In the genomic region with DNA sequence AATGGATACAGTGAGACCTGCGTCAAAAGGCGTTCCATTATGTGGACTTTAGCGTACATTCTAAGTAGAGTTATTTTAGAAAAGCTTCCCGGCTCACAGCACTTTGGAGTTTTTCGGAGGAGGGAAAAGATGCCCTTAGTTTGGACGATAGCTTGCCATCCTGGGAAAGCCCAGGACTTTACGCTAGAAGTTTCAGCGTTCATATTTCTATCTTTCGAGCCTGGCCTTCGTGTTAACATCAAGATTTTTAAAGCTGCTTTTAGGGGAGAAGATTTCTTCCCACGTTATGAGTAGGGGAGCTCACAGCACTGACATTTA, we compare ENCODE assay signal across 8 mouse cellular contexts. TPM values are rescaled to one million over a fixed set of nuclear protein-coding genes. Genes with fewer than 3 reads are reported as not detected.
DNase-seq lines count a peak whose midpoint lies in the region; ATAC-seq and TF ChIP-seq lines count a peak whose summit lies in the region.

No protein-coding gene starts in this region.

- ATAC-seq in kidney, embryonic 14.5 days (ENCODE audit: low FRiP score, low TSS enrichment) = no peak
- ATAC-seq in hindbrain, embryonic 16.5 days = 0 out of 2 replicates have a peak, but pooled peaks have one; percentile 0
- no peak for ATAC-seq in midbrain, embryonic 14.5 days (ENCODE audit: low FRiP score, low TSS enrichment)

- peak overlapping the region; percentile 72 for H3K4me3 ChIP-seq in kidney, embryonic 14.5 days (ENCODE audit: low read length)
- peak overlapping the region; percentile 69 for H3K4me3 ChIP-seq in cortical plate, adult 2 months (ENCODE audit: insufficient read depth, low read length)
- H3K4me3 ChIP-seq in hindbrain, embryonic 16.5 days (ENCODE audit: low read length) = peak overlapping the region; percentile 88
- peak overlapping the region; percentile 77 for H3K4me3 ChIP-seq in midbrain, embryonic 14.5 days (replicated peaks; ENCODE audit: low read depth, low read length)

- no peaks in the 10 kb centered on the region for H3K9me3 ChIP-seq in kidney, embryonic 14.5 days (ENCODE audit: control insufficient read depth, low read length)
- no peaks in the 10 kb centered on the region for H3K9me3 ChIP-seq in hindbrain, embryonic 16.5 days (ENCODE audit: control insufficient read depth, low read length)
- no peaks in the 10 kb centered on the region for H3K9me3 ChIP-seq in midbrain, embryonic 14.5 days (ENCODE audit: control insufficient read depth, low read length)

- H3K27me3 ChIP-seq in kidney, embryonic 14.5 days (ENCODE audit: control insufficient read depth, insufficient read depth, low read length) = no peaks in the 10 kb centered on the region
- H3K27me3 ChIP-seq in hindbrain, embryonic 16.5 days (replicated peaks; ENCODE audit: control insufficient read depth, insufficient read depth, low read length) = no peaks in the 10 kb centered on the region
- no peaks in the 10 kb centered on the region for H3K27me3 ChIP-seq in midbrain, embryonic 14.5 days (ENCODE audit: control insufficient read depth, insufficient read depth, low read length)

- peak overlapping the region; percentile 71 for H3K4me2 ChIP-seq in kidney, embryonic 14.5 days (replicated peaks; ENCODE audit: low read depth, low read length)
- H3K4me2 ChIP-seq in hindbrain, embryonic 16.5 days (ENCODE audit: low read length) = peak overlapping the region; percentile 93
- H3K4me2 ChIP-seq in midbrain, embryonic 14.5 days (ENCODE audit: low read length) = peak overlapping the region; percentile 81

- TF ChIP-seq CTCF in cortical plate, adult 2 months (IDR thresholded peaks at IDR 0.05; ENCODE audit: extremely low read depth, insufficient read depth, low read length) = no peak

- H3K9ac ChIP-seq in kidney, embryonic 14.5 days (ENCODE audit: low read depth, low read length) = peak overlapping the region; percentile 58
- peak overlapping the region; percentile 54 for H3K9ac ChIP-seq in hindbrain, embryonic 16.5 days (ENCODE audit: low read depth, low read length)
- H3K9ac ChIP-seq in midbrain, embryonic 14.5 days (replicated peaks; ENCODE audit: low read length) = peak overlapping the region; percentile 48

- intact Hi-C loops in gastrocnemius, postnatal 36 days (cut with DNase I) = loop anchor here (5.0 kb wide), 1 partner anchor 48 kb away; no protein-coding TSS in a partner anchor

- H3K27ac ChIP-seq in kidney, embryonic 14.5 days (ENCODE audit: low read depth, low read length) = no peak overlapping the region
- H3K27ac ChIP-seq in cortical plate, adult 2 months (ENCODE audit: insufficient read depth, low read length) = no peak overlapping the region
- no peak overlapping the region for H3K27ac ChIP-seq in hindbrain, embryonic 16.5 days (ENCODE audit: low read depth, low read length)
- H3K27ac ChIP-seq in midbrain, embryonic 14.5 days (replicated peaks; ENCODE audit: low read depth, low read length) = peak overlapping the region; percentile 37; the same call in 1 of the 2 replicates

- 1% methylated on average over 11 of the region's 11 CpGs for WGBS in kidney, embryonic 14.5 days
- WGBS in hindbrain, embryonic 16.5 days = 1% methylated on average over 11 of the region's 11 CpGs
- WGBS in midbrain, embryonic 14.5 days = under 1% methylated on average over 11 of the region's 11 CpGs

- no peak for TF ChIP-seq POLR2A in cortical plate, adult 2 months (IDR thresholded peaks at IDR 0.05; ENCODE audit: extremely low read depth, insufficient read depth, low read length)

- H3K4me1 ChIP-seq in kidney, embryonic 14.5 days (ENCODE audit: control insufficient read depth, insufficient read depth, low read length) = no peaks in the 10 kb centered on the region
- H3K4me1 ChIP-seq in cortical plate, adult 2 months (ENCODE audit: control insufficient read depth, insufficient read depth, low read length) = no peaks in the 10 kb centered on the region
- H3K4me1 ChIP-seq in hindbrain, embryonic 16.5 days (ENCODE audit: control insufficient read depth, insufficient read depth, low read depth, low read length) = no peaks in the 10 kb centered on the region
- H3K4me1 ChIP-seq in midbrain, embryonic 14.5 days (ENCODE audit: control insufficient read depth, insufficient read depth, low read length) = no peaks in the 10 kb centered on the region

- no peak for DNase-seq in kidney, adult 11 months
- no peak for DNase-seq in midbrain, embryonic 14.5 days
- no peak for DNase-seq in right cerebral cortex, postnatal 10 days (ENCODE audit: low spot score in 2 of 2)
- no peak for DNase-seq in gastrocnemius, postnatal 36 days
- DNase-seq in frontal cortex, postnatal 25 days (ENCODE audit: low spot score in 2 of 2) = no peak

- H3K36me3 ChIP-seq in kidney, embryonic 14.5 days (ENCODE audit: control insufficient read depth, insufficient read depth, low read length) = no peaks in the 10 kb centered on the region
- no peaks in the 10 kb centered on the region for H3K36me3 ChIP-seq in hindbrain, embryonic 16.5 days (ENCODE audit: control insufficient read depth, insufficient read depth, low read length)
- H3K36me3 ChIP-seq in midbrain, embryonic 14.5 days (ENCODE audit: control insufficient read depth, insufficient read depth, low read length) = no peaks in the 10 kb centered on the region

RNA-seq across cellular contexts. Expression of a gene that starts 0.9 kb away (rescaled TPM):
- 0.21 and 0.55 TPM in 2 replicates for polyA plus RNA-seq in kidney, embryonic 14.5 days (2014; fragmentation: Nextera tagmentation; extraction: Ambion mirVana)
- polyA plus RNA-seq in cortical plate, adult 2 months (2012; rRNA removed) = 1.0 and 1.3 TPM in 2 replicates
- 1.8 and 2.3 TPM in 2 replicates for polyA plus RNA-seq in hindbrain, embryonic 16.5 days (2015; fragmentation: Nextera tagmentation; extraction: Ambion mirVana)
- 0.94 and 1.1 TPM in 2 replicates for polyA plus RNA-seq in midbrain, embryonic 14.5 days (2014; fragmentation: Nextera tagmentation; extraction: Ambion mirVana)
- total RNA-seq in gastrocnemius, postnatal 36 days (2021) = 10 to 100 TPM; 17.1 to 18.3 TPM

RNA-seq across cellular contexts. Expression of a gene that starts 7.4 kb away (rescaled TPM):
- polyA plus RNA-seq in kidney, embryonic 14.5 days (2014; fragmentation: Nextera tagmentation; extraction: Ambion mirVana) = not detected in 2 replicates
- 0.36 TPM in 1 of 2 replicates, not detected in the other for polyA plus RNA-seq in cortical plate, adult 2 months (2012; rRNA removed)
- polyA plus RNA-seq in hindbrain, embryonic 16.5 days (2015; fragmentation: Nextera tagmentation; extraction: Ambion mirVana) = not detected in 2 replicates
- polyA plus RNA-seq in midbrain, embryonic 14.5 days (2014; fragmentation: Nextera tagmentation; extraction: Ambion mirVana) = not detected in 2 replicates
- total RNA-seq in gastrocnemius, postnatal 36 days (2021) = not detected

RNA-seq across cellular contexts. Expression of a gene that starts 46.7 kb away (rescaled TPM):
- polyA plus RNA-seq in kidney, embryonic 14.5 days (2014; fragmentation: Nextera tagmentation; extraction: Ambion mirVana) = 9.8 and 11.3 TPM in 2 replicates
- polyA plus RNA-seq in cortical plate, adult 2 months (2012; rRNA removed) = 14.0 and 17.8 TPM in 2 replicates
- 18.1 and 22.8 TPM in 2 replicates for polyA plus RNA-seq in hindbrain, embryonic 16.5 days (2015; fragmentation: Nextera tagmentation; extraction: Ambion mirVana)
- polyA plus RNA-seq in midbrain, embryonic 14.5 days (2014; fragmentation: Nextera tagmentation; extraction: Ambion mirVana) = 20.5 and 20.8 TPM in 2 replicates
- total RNA-seq in gastrocnemius, postnatal 36 days (2021) = 10 to 100 TPM; 17.2 to 17.3 TPM

RNA-seq across cellular contexts. Expression of a gene that starts 47.5 kb away (rescaled TPM):
- polyA plus RNA-seq in kidney, embryonic 14.5 days (2014; fragmentation: Nextera tagmentation; extraction: Ambion mirVana) = 10.7 and 12.5 TPM in 2 replicates
- 10.5 and 10.8 TPM in 2 replicates for polyA plus RNA-seq in cortical plate, adult 2 months (2012; rRNA removed)
- 2.3 and 3.4 TPM in 2 replicates for polyA plus RNA-seq in hindbrain, embryonic 16.5 days (2015; fragmentation: Nextera tagmentation; extraction: Ambion mirVana)
- polyA plus RNA-seq in midbrain, embryonic 14.5 days (2014; fragmentation: Nextera tagmentation; extraction: Ambion mirVana) = 7.2 and 7.5 TPM in 2 replicates
- 1 to 10 TPM; 7.5 to 8.3 TPM for total RNA-seq in gastrocnemius, postnatal 36 days (2021)
